In genomic region chr12:17741637-17742364, GRCm38 (mm10) we compare ENCODE assay signal across 8 mouse cellular contexts. TPM values are rescaled to one million over a fixed set of nuclear protein-coding genes. Genes with fewer than 3 reads are reported as not detected.
DNase-seq lines count a peak whose midpoint lies in the region; ATAC-seq and TF ChIP-seq lines count a peak whose summit lies in the region.

No protein-coding gene starts in this region.

- peaks cover 9% of the 10 kb centered on the region for H3K36me3 ChIP-seq in heart, adult 2 months (ENCODE audit: control insufficient read depth, insufficient read depth, low read length)
- no peaks in the 10 kb centered on the region for H3K36me3 ChIP-seq in heart, embryonic 12.5 days

- TF ChIP-seq CTCF in heart, adult 2 months (IDR thresholded peaks at IDR 0.05): no peak
- no peak for TF ChIP-seq CTCF in left cerebral cortex, adult 2 months (IDR thresholded peaks at IDR 0.05)

- DNase-seq in heart, adult 2 months: peak; percentile 55 to 72
- peak; percentile 46 for DNase-seq in adipocyte (ENCODE audit: low spot score)
- peak; percentile 90 for DNase-seq in kidney, adult 18-20 months
- peak; percentile 73 to 81 for DNase-seq in lung, postnatal 4 days
- no peak for DNase-seq in MN1 (ENCODE audit: low spot score)
- DNase-seq in left cerebral cortex, adult 2 months (ENCODE audit: extremely low spot score in 1 of 2, low spot score in 2 of 2): no peak

- WGBS in heart, adult 2 months: 30% methylated on average over 17 of the region's 17 CpGs
- WGBS in heart, embryonic 12.5 days: 75% methylated on average over 17 of the region's 17 CpGs

- ATAC-seq in heart, embryonic 12.5 days (ENCODE audit: insufficient number of reproducible peaks, low FRiP score): no peak
- ATAC-seq in common myeloid progenitor, adult 5-6 weeks (replicated peaks; ENCODE audit: low read depth, poor library complexity, severe bottlenecking): peak; percentile 64

- intact Hi-C loops in heart, adult 2 months (cut with DNase I): loop anchor here (10.0 kb wide), 1 partner anchor 297 kb away; no protein-coding TSS in a partner anchor
- intact Hi-C loops in left cerebral cortex, adult 2 months (cut with DNase I): no loop called here

- H3K27ac ChIP-seq in heart, adult 2 months: peak overlapping the region; percentile 12; the same call in 1 of the 2 replicates
- no peak overlapping the region for H3K27ac ChIP-seq in heart, embryonic 12.5 days (ENCODE audit: poor library complexity, severe bottlenecking)
- H3K27ac ChIP-seq in left cerebral cortex, adult 2 months: no peak overlapping the region

- H3K79me2 ChIP-seq in heart, adult 2 months (replicated peaks; ENCODE audit: control insufficient read depth, insufficient read depth, low read length): no peaks in the 10 kb centered on the region; the same call in 1 of the 2 replicates

- no peaks in the 10 kb centered on the region for H3K9me3 ChIP-seq in heart, embryonic 12.5 days (replicated peaks)

- H3K27me3 ChIP-seq in heart, adult 2 months (ENCODE audit: control insufficient read depth, insufficient read depth, low read length): no peaks in the 10 kb centered on the region
- H3K27me3 ChIP-seq in heart, embryonic 12.5 days (replicated peaks): 0 out of 2 replicates have a peak, but pooled peaks cover 6% of the 10 kb centered on the region

- H3K4me3 ChIP-seq in heart, adult 2 months: no peak overlapping the region
- H3K4me3 ChIP-seq in heart, embryonic 12.5 days: no peak overlapping the region
- no peak overlapping the region for H3K4me3 ChIP-seq in left cerebral cortex, adult 2 months

- 0 out of 2 replicates have a peak, but pooled peaks have one; percentile 59 for TF ChIP-seq EP300 in heart, adult 2 months (IDR thresholded peaks at IDR 0.05; ENCODE audit: insufficient read depth, low read depth, low read length)

- peaks cover 36% of the 10 kb centered on the region for H3K4me1 ChIP-seq in heart, adult 2 months (ENCODE audit: control insufficient read depth, insufficient read depth, low read length)
- H3K4me1 ChIP-seq in heart, embryonic 12.5 days (replicated peaks): peaks cover 54% of the 10 kb centered on the region

- no peak for TF ChIP-seq POLR2A in heart, adult 2 months (IDR thresholded peaks at IDR 0.05; ENCODE audit: insufficient read depth, low read depth, low read length)

- no peak overlapping the region for H3K9ac ChIP-seq in heart, adult 2 months (ENCODE audit: low read depth, low read length)
- no peak overlapping the region for H3K9ac ChIP-seq in heart, embryonic 12.5 days

- H3K4me2 ChIP-seq in heart, embryonic 12.5 days: no peak overlapping the region

RNA-seq across cellular contexts. Expression of gene Hpcal1, which starts 51.1 kb away (rescaled TPM):
- total RNA-seq in heart, adult 2 months (2021): 10 to 100 TPM; 16.3 to 21.5 TPM
- polyA plus RNA-seq in heart, adult 2 months (2012; rRNA removed): 37.9 and 41.9 TPM in 2 replicates
- 19.9 and 22.1 TPM in 2 replicates for polyA plus RNA-seq in heart, embryonic 12.5 days (2016; fragmentation: Nextera tagmentation; extraction: Ambion mirVana)
- total RNA-seq in common myeloid progenitor, adult 5-6 weeks (2017): 14.7 and 14.8 TPM in 2 replicates
- 10 to 100 TPM; 78.5 to 93.8 TPM for total RNA-seq in left cerebral cortex, adult 2 months (2021)

Comparison
In these comparisons a context has a peak if more than half of its experiments do, and no peak if none do; other contexts are left out.
1. DNase-seq: peak in heart, adult 2 months (2 of 2), adipocyte (single experiment), kidney, adult 18-20 months (single experiment) and lung, postnatal 4 days (2 of 2); none in MN1 (single experiment) and left cerebral cortex, adult 2 months (0 of 2).